Mouse (Mus musculus): Measurements from ENCODE around the gene Pald1. TPM values are rescaled to one million over a fixed set of nuclear protein-coding genes. Genes with fewer than 3 reads are reported as not detected.

The Pald1 gene
- polyA plus RNA-seq, 1 experiment, result 36.0 TPM

GRCm38 (mm10) chr10:61418131-61418900 is 35.0 kb upstream of the Pald1 start:
- peak overlapping the region; percentile 91 for H3K9ac ChIP-seq (ENCODE audit: low read depth, poor library complexity, severe bottlenecking)
- peaks cover 6% of the 10 kb centered on the region for H3K4me1 ChIP-seq (ENCODE audit: control insufficient read depth, insufficient read depth, low read length)
- no peaks in the 10 kb centered on the region for H3K27me3 ChIP-seq (ENCODE audit: control insufficient read depth, insufficient read depth, low read length, poor library complexity, severe bottlenecking)
- TF ChIP-seq POLR2A (IDR thresholded peaks at IDR 0.05; ENCODE audit: insufficient read depth, low read length), result peak; percentile 70
- TF ChIP-seq EP300 (IDR thresholded peaks at IDR 0.05; ENCODE audit: insufficient read depth, low read depth, low read length), result 0 out of 2 replicates have a peak, but pooled peaks have one; percentile 4
- no peak for TF ChIP-seq CTCF (IDR thresholded peaks at IDR 0.05; ENCODE audit: low read depth, low read length)
- peak overlapping the region; percentile 85 for H3K4me3 ChIP-seq (ENCODE audit: low read depth, low read length)
- peaks cover 21% of the 10 kb centered on the region for H3K36me3 ChIP-seq (ENCODE audit: control insufficient read depth, insufficient read depth, low read length, poor library complexity, severe bottlenecking)
- peak overlapping the region; percentile 64 for H3K27ac ChIP-seq (ENCODE audit: insufficient read depth, low read length)
- H3K9me3 ChIP-seq (replicated peaks; ENCODE audit: control insufficient read depth, insufficient read depth, low read length, poor library complexity, severe bottlenecking), result no peaks in the 10 kb centered on the region

DNA sequence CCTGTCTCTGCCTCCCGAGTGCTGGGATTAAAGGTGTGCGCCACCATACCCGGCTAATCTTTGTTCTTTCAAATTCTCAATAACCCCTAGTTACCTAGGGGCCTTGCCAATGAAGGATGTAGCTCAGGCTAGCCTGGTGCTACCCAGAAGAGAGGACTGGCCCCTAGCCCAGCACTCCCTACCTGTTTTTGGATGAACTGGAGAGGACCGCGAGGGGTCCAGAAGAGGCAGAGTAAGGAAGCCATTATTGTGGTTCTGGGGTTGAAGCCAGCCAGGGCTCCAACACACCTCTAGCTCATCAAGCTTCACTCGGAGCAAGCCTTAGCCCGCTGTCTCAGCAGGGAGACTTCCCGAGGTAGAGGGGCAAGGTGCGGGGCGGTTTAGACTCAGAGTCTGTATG is 34.3 kb upstream of the Pald1 start, which contains the start of gene Nodal:
Nodal (plus strand) TSS at position 301 of the 400 bp plus-strand sequence.
- H3K4me1 ChIP-seq (ENCODE audit: control insufficient read depth, insufficient read depth, low read length), result peaks cover 6% of the 10 kb centered on the region
- no peaks in the 10 kb centered on the region for H3K9me3 ChIP-seq (replicated peaks; ENCODE audit: control insufficient read depth, insufficient read depth, low read length, poor library complexity, severe bottlenecking)
- no peak for TF ChIP-seq POLR2A (IDR thresholded peaks at IDR 0.05; ENCODE audit: insufficient read depth, low read length)
- TF ChIP-seq EP300 (IDR thresholded peaks at IDR 0.05; ENCODE audit: insufficient read depth, low read depth, low read length), result no peak
- no peak for TF ChIP-seq CTCF (IDR thresholded peaks at IDR 0.05; ENCODE audit: low read depth, low read length)
- peak within 1 kb of the TSS; percentile 91 for H3K9ac ChIP-seq (ENCODE audit: low read depth, poor library complexity, severe bottlenecking)
- H3K36me3 ChIP-seq (ENCODE audit: control insufficient read depth, insufficient read depth, low read length, poor library complexity, severe bottlenecking), result peaks cover 14% of the 10 kb centered on the region
- peak within 1 kb of the TSS; percentile 85 for H3K4me3 ChIP-seq (ENCODE audit: low read depth, low read length)
- H3K27ac ChIP-seq (ENCODE audit: insufficient read depth, low read length), result peak within 1 kb of the TSS; percentile 99
- H3K27me3 ChIP-seq (ENCODE audit: control insufficient read depth, insufficient read depth, low read length, poor library complexity, severe bottlenecking), result no peaks in the 10 kb centered on the region

GRCm38 (mm10) chr10:61417046-61417445 is 33.7 kb upstream of the Pald1 start:
- peaks cover 12% of the 10 kb centered on the region for H3K36me3 ChIP-seq (ENCODE audit: control insufficient read depth, insufficient read depth, low read length, poor library complexity, severe bottlenecking)
- no peaks in the 10 kb centered on the region for H3K9me3 ChIP-seq (replicated peaks; ENCODE audit: control insufficient read depth, insufficient read depth, low read length, poor library complexity, severe bottlenecking)
- peak overlapping the region; percentile 70 for H3K9ac ChIP-seq (ENCODE audit: low read depth, poor library complexity, severe bottlenecking)
- peak overlapping the region; percentile 99 for H3K27ac ChIP-seq (ENCODE audit: insufficient read depth, low read length)
- no peak for TF ChIP-seq CTCF (IDR thresholded peaks at IDR 0.05; ENCODE audit: low read depth, low read length)
- TF ChIP-seq EP300 (IDR thresholded peaks at IDR 0.05; ENCODE audit: insufficient read depth, low read depth, low read length), result no peak
- TF ChIP-seq POLR2A (IDR thresholded peaks at IDR 0.05; ENCODE audit: insufficient read depth, low read length), result no peak
- no peak overlapping the region for H3K4me3 ChIP-seq (ENCODE audit: low read depth, low read length)
- peaks cover 6% of the 10 kb centered on the region for H3K4me1 ChIP-seq (ENCODE audit: control insufficient read depth, insufficient read depth, low read length)
- no peaks in the 10 kb centered on the region for H3K27me3 ChIP-seq (ENCODE audit: control insufficient read depth, insufficient read depth, low read length, poor library complexity, severe bottlenecking)

DNA sequence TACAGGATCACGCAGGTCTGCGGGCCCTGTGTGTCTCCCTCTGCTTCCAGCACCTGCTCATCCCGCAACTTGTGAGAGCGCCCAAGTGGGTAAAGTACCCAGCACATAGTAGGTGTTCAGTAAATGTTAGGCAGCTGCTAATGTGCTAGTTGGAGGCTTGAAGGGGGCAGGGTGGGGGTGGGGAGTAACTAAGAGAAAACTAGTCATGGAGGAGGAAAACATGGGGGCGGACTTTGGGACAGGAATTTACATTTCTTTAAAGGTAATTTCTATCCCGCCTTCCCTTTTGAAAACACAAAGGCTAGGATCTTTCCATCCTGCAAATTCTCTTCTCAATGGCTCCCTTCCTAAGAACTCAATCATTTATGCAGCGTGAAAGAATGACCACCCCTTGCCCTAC is 33.2 kb upstream of the Pald1 start:
- peak overlapping the region; percentile 70 for H3K9ac ChIP-seq (ENCODE audit: low read depth, poor library complexity, severe bottlenecking)
- no peak for TF ChIP-seq POLR2A (IDR thresholded peaks at IDR 0.05; ENCODE audit: insufficient read depth, low read length)
- no peak for TF ChIP-seq CTCF (IDR thresholded peaks at IDR 0.05; ENCODE audit: low read depth, low read length)
- TF ChIP-seq EP300 (IDR thresholded peaks at IDR 0.05; ENCODE audit: insufficient read depth, low read depth, low read length), result peak; percentile 72; the same call in 1 of the 2 replicates

DNA sequence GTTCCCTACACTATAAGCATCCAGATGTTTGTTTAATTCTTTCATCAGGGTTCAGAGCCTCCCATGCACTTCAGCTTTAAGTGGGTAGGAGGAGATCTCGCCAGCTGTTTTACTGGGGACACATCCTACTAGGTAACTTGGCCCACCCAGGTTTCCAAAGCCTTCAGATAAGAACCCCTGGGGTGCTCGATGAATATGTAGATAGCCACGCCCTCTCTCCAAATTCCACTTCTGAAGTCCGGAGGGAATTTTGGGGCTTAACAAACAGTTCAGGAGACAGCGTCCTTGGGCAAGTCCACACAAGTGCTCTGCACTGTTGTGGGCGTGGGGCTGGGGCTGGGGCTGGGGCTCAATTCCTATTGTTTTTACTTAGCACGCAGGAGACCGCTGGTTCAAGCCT is 32.6 kb upstream of the Pald1 start:
- Histone ChIP-seq H3K36me3 (ENCODE audit: control insufficient read depth, insufficient read depth, low read length, poor library complexity, severe bottlenecking) (peaks cover 12% of the 10 kb centered on the region), H3K9ac (ENCODE audit: low read depth, poor library complexity, severe bottlenecking) (peak overlapping the region; percentile 70), H3K4me1 (ENCODE audit: control insufficient read depth, insufficient read depth, low read length) (peaks cover 6% of the 10 kb centered on the region), H3K27me3 (ENCODE audit: control insufficient read depth, insufficient read depth, low read length, poor library complexity, severe bottlenecking) (no peaks in the 10 kb centered on the region), H3K4me3 (ENCODE audit: low read depth, low read length) (peak overlapping the region; percentile 31), H3K27ac (ENCODE audit: insufficient read depth, low read length) (peak overlapping the region; percentile 99), H3K9me3 (replicated peaks; ENCODE audit: control insufficient read depth, insufficient read depth, low read length, poor library complexity, severe bottlenecking) (no peaks in the 10 kb centered on the region)
- TF ChIP-seq EP300 (IDR thresholded peaks at IDR 0.05; ENCODE audit: insufficient read depth, low read depth, low read length) (peak; percentile 95), CTCF (IDR thresholded peaks at IDR 0.05; ENCODE audit: low read depth, low read length) (no peak)

More for the DNA sequence above, 33.2 kb upstream of the Pald1 start:
- H3K27ac ChIP-seq (ENCODE audit: insufficient read depth, low read length), result peak overlapping the region; percentile 99
- peak overlapping the region; percentile 31 for H3K4me3 ChIP-seq (ENCODE audit: low read depth, low read length)
- H3K27me3 ChIP-seq (ENCODE audit: control insufficient read depth, insufficient read depth, low read length, poor library complexity, severe bottlenecking), result no peaks in the 10 kb centered on the region
- peaks cover 12% of the 10 kb centered on the region for H3K36me3 ChIP-seq (ENCODE audit: control insufficient read depth, insufficient read depth, low read length, poor library complexity, severe bottlenecking)
- no peaks in the 10 kb centered on the region for H3K9me3 ChIP-seq (replicated peaks; ENCODE audit: control insufficient read depth, insufficient read depth, low read length, poor library complexity, severe bottlenecking)
- peaks cover 6% of the 10 kb centered on the region for H3K4me1 ChIP-seq (ENCODE audit: control insufficient read depth, insufficient read depth, low read length)

GRCm38 (mm10) chr10:61415240-61415639 is 31.9 kb upstream of the Pald1 start:
- Histone ChIP-seq H3K9ac (ENCODE audit: low read depth, poor library complexity, severe bottlenecking) (no peak overlapping the region), H3K9me3 (replicated peaks; ENCODE audit: control insufficient read depth, insufficient read depth, low read length, poor library complexity, severe bottlenecking) (no peaks in the 10 kb centered on the region), H3K27ac (ENCODE audit: insufficient read depth, low read length) (peak overlapping the region; percentile 98), H3K4me1 (ENCODE audit: control insufficient read depth, insufficient read depth, low read length) (peaks cover 6% of the 10 kb centered on the region), H3K27me3 (ENCODE audit: control insufficient read depth, insufficient read depth, low read length, poor library complexity, severe bottlenecking) (no peaks in the 10 kb centered on the region), H3K4me3 (ENCODE audit: low read depth, low read length) (peak overlapping the region; percentile 2; the same call in 1 of the 2 replicates), H3K36me3 (ENCODE audit: control insufficient read depth, insufficient read depth, low read length, poor library complexity, severe bottlenecking) (peaks cover 6% of the 10 kb centered on the region)
- TF ChIP-seq EP300 (IDR thresholded peaks at IDR 0.05; ENCODE audit: insufficient read depth, low read depth, low read length) (no peak), CTCF (IDR thresholded peaks at IDR 0.05; ENCODE audit: low read depth, low read length) (no peak), POLR2A (IDR thresholded peaks at IDR 0.05; ENCODE audit: insufficient read depth, low read length) (no peak)

Data from ES-Bruce4 (cell line).